Mouse (Mus musculus) lung, embryonic 14.5 days (tissue): ENCODE measurements at regions not wholly inside any gene's neighbourhood (a gene's known extent, or its start where the extent isn't known, plus 50 kb on each side); places are given as distances from the start of the nearest gene placed in this dataset.

Source experiments
- ATAC-seq: fragments of 200-750 bp; cut with Nextera tagmentation; 2 replicates; pipeline ENCODE4 v1.8.0; 2017; ENCODE audit warnings: mild to moderate bottlenecking, moderate TSS enrichment, moderate library complexity; ENCODE audit not compliant: insufficient read depth
- DNase-seq: peaks from one replicate; pipeline ENCODE4 v3.0.0-alpha.2; 2015
- H3K27ac ChIP-seq: fragments of 300-500 bp; sonication (generic); 2 replicates; pipeline ENCODE4 v1.5.1; 2014; ENCODE audit warnings: low read depth, mild to moderate bottlenecking, moderate library complexity
- H3K27me3 ChIP-seq: fragments of 300-500 bp; sonication (generic); 2 replicates; pipeline ENCODE4 v1.6.1; 2014; ENCODE audit warnings: low read length, control low read depth; ENCODE audit not compliant: insufficient read depth
- H3K36me3 ChIP-seq: fragments of 300-500 bp; sonication (generic); 2 replicates; pipeline ENCODE4 v1.6.1; 2014; ENCODE audit warnings: control low read depth; ENCODE audit not compliant: insufficient read depth
- H3K4me1 ChIP-seq: fragments of 300-500 bp; sonication (generic); 2 replicates; pipeline ENCODE4 v1.6.1; 2014; ENCODE audit warnings: antibody characterized with exemption, control low read depth; ENCODE audit not compliant: insufficient read depth
- H3K4me2 ChIP-seq: fragments of 300-500 bp; sonication (generic); 2 replicates; pipeline ENCODE4 v1.6.1; 2014; ENCODE audit warnings: mild to moderate bottlenecking
- H3K4me3 ChIP-seq: fragments of 300-500 bp; sonication (generic); 2 replicates; pipeline ENCODE4 v1.5.1; 2014; ENCODE audit warnings: low read depth, low read length
- H3K9ac ChIP-seq: fragments of 300-500 bp; sonication (generic); 2 replicates; pipeline ENCODE4 v1.6.1; 2014
- H3K9me3 ChIP-seq: fragments of 300-500 bp; sonication (generic); 2 replicates; pipeline ENCODE4 v1.6.1; 2016; ENCODE audit warnings: low read depth, low read length, control low read depth
- CTCF ChIP-seq: IDR thresholded peaks from 2 replicates; pipeline ENCODE4 v1.5.1; 2016; ENCODE audit warnings: antibody characterized with exemption, low read depth
- WGBS: fragments of 180-500 bp; shearing (Covaris S2); extraction: QIAGEN DNeasy Blood & Tissue Kit; methylation state at CpG from one replicate; pipeline ENCODE4 v1.1.7; 2014; 5-methylcytosine and 5-hydroxymethylcytosine counted together

GRCm38 (mm10) chr4:122781717-122782116 is 54.3 kb upstream of the Ppt1 start:
- Histone ChIP-seq H3K36me3 (no peaks in the 10 kb centered on the region), H3K4me3 (no peak overlapping the region), H3K9ac (no peak overlapping the region), H3K27ac (no peak overlapping the region), H3K27me3 (no peaks in the 10 kb centered on the region), H3K4me1 (no peaks in the 10 kb centered on the region), H3K9me3 (no peaks in the 10 kb centered on the region), H3K4me2 (no peak overlapping the region)
- WGBS = 76% methylated on average over 1 of the region's 1 CpGs
- no peak for ATAC-seq
- 0 out of 2 replicates have a peak, but pooled peaks have one; percentile 19 for TF ChIP-seq CTCF
- DNase-seq = peak; percentile 3
